Comparison of ENCODE assay signal across 8 mouse cellular contexts in the genomic region with DNA sequence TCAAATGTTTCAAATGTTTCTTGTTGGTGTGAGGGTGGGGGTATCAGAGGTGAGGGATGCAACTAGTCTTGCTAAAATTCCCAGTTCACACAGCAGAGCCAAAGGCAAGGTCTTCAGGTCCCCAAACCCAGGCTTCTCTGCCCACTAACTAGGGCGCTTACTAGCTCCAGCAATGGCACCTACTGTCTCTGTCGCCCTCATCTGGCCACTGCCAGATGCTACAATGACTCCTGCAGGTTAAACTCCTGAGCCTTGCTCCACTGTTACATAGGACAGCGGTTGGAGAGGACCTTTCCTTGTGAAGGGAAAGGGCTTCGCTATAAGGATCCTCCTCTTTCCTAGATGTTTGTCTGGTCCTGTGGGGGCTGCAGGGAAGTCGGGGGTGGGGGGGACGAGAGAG. TPM values are rescaled to one million over a fixed set of nuclear protein-coding genes. Genes with fewer than 3 reads are reported as not detected.
DNase-seq lines count a peak whose midpoint lies in the region; ATAC-seq lines count a peak whose summit lies in the region.

No protein-coding gene starts in this region.

- peak; percentile 45 for DNase-seq in cerebellum, adult 8-10 months
- peak; percentile 85 for DNase-seq in CD4-positive, CD25-positive, alpha-beta regulatory T cell, adult 2 months (ENCODE audit: low read depth, low spot score)
- DNase-seq in brain, adult 2 months (ENCODE audit: low read depth, low spot score) = peak; percentile 76
- DNase-seq in gastrocnemius, postnatal 25 days = peak; percentile 44
- DNase-seq in layer of hippocampus, adult 18-20 months (ENCODE audit: low spot score in 2 of 2) = peak; percentile 44 to 78
- DNase-seq in lung, postnatal 4 days = peak; percentile 76 to 85
- DNase-seq in spleen, postnatal 4 days (ENCODE audit: low spot score in 2 of 2) = peak; percentile 63 to 82

- no peak for ATAC-seq in cerebellum, adult (ENCODE audit: insufficient number of reproducible peaks, low FRiP score, low TSS enrichment)

RNA-seq across cellular contexts. Expression of gene P2rx1, which starts 2.1 kb away (rescaled TPM):
- 1 to 10 TPM in 1 of 2 experiments, under 1 TPM in 1; 0.31 to 1.6 TPM for total RNA-seq in gastrocnemius, postnatal 25 days (2021)
- under 1 TPM; 0.25 to 0.27 TPM for total RNA-seq in layer of hippocampus, adult 18-20 months (2021)

RNA-seq across cellular contexts. Expression of gene Camkk1, which starts 17.8 kb away (rescaled TPM):
- total RNA-seq in gastrocnemius, postnatal 25 days (2021) = 1 to 10 TPM in 1 of 2 experiments, under 1 TPM in 1; 1.00 to 1.2 TPM
- total RNA-seq in layer of hippocampus, adult 18-20 months (2021) = 100 to 1,000 TPM; 175 to 178 TPM

RNA-seq across cellular contexts. Expression of gene Atp2a3, which starts 40.1 kb away (rescaled TPM):
- 10 to 100 TPM in 1 of 2 experiments, 1 to 10 TPM in 1; 7.2 to 12.9 TPM for total RNA-seq in gastrocnemius, postnatal 25 days (2021)
- total RNA-seq in layer of hippocampus, adult 18-20 months (2021) = 1 to 10 TPM; 5.3 to 5.5 TPM

RNA-seq across cellular contexts. Expression of gene Ncbp3, which starts 46.6 kb away (rescaled TPM):
- 1 to 10 TPM; 2.8 to 3.1 TPM for total RNA-seq in gastrocnemius, postnatal 25 days (2021)
- 10 to 100 TPM in 1 of 2 experiments, 1 to 10 TPM in 1; 9.3 to 10.4 TPM for total RNA-seq in layer of hippocampus, adult 18-20 months (2021)

Comparison
In these comparisons a context has a peak if more than half of its experiments do, and no peak if none do; other contexts are left out.
1. RNA of gene Camkk1, which starts 17.8 kb away (total RNA-seq): 175 to 178 TPM in layer of hippocampus, adult 18-20 months; 1.00 to 1.2 TPM in gastrocnemius, postnatal 25 days; every median in the first group is over 10 times any median in the second.
2. Peak in every context shown above with its lines, with median percentiles within 50 percentile points of each other: DNase-seq.